Mouse (Mus musculus) forebrain, embryonic 10.5 days (tissue): Measurements from ENCODE around the gene Fgd3. TPM values are rescaled to one million over a fixed set of nuclear protein-coding genes. Genes with fewer than 3 reads are reported as not detected.

Experiments
- DNase-seq: peaks from one replicate; pipeline ENCODE4 v3.0.0-alpha.2; 2017; ENCODE audit warnings: low spot score; ENCODE audit errors: extremely low spot score
- H3K27ac ChIP-seq: fragments of 300-500 bp; sonication (generic); 2 replicates; pipeline ENCODE4 v1.5.1; 2016; ENCODE audit warnings: mild to moderate bottlenecking
- H3K27me3 ChIP-seq: fragments of 300-500 bp; sonication (generic); 2 replicates; pipeline ENCODE4 v1.6.1; 2016; ENCODE audit warnings: mild to moderate bottlenecking; ENCODE audit not compliant: poor library complexity, severe bottlenecking
- H3K36me3 ChIP-seq: fragments of 300-500 bp; sonication (generic); replicated peaks from 2 replicates; pipeline ENCODE4 v1.6.1; 2016; ENCODE audit warnings: mild to moderate bottlenecking, moderate library complexity
- H3K4me1 ChIP-seq: fragments of 300-500 bp; sonication (generic); 2 replicates; pipeline ENCODE4 v1.6.1; 2016
- H3K4me3 ChIP-seq: fragments of 300-500 bp; sonication (generic); 2 replicates; pipeline ENCODE4 v1.5.1; 2016; ENCODE audit warnings: mild to moderate bottlenecking, moderate library complexity
- H3K9me3 ChIP-seq: fragments of 300-500 bp; sonication (generic); 2 replicates; pipeline ENCODE4 v1.6.1; 2016; ENCODE audit warnings: mild to moderate bottlenecking, moderate library complexity
- whole genome bisulfite sequencing: fragments of 180-500 bp; shearing (Covaris S2); methylation state at CpG from one replicate; pipeline ENCODE4 v1.1.7; 2016; 5-methylcytosine and 5-hydroxymethylcytosine counted together
- polyA plus RNA-seq: library from polyadenylated mRNA; unstranded; fragments of >200 nt; fragmentation: Nextera tagmentation; extraction: Ambion mirVana; gene quantifications from 2 replicates; pipeline ENCODE4 v1.2.1, GENCODE M21; 2016

Gene Fgd3
- polyA plus RNA-seq, 1 experiment from 2014 or later = 1.1 TPM

DNA sequence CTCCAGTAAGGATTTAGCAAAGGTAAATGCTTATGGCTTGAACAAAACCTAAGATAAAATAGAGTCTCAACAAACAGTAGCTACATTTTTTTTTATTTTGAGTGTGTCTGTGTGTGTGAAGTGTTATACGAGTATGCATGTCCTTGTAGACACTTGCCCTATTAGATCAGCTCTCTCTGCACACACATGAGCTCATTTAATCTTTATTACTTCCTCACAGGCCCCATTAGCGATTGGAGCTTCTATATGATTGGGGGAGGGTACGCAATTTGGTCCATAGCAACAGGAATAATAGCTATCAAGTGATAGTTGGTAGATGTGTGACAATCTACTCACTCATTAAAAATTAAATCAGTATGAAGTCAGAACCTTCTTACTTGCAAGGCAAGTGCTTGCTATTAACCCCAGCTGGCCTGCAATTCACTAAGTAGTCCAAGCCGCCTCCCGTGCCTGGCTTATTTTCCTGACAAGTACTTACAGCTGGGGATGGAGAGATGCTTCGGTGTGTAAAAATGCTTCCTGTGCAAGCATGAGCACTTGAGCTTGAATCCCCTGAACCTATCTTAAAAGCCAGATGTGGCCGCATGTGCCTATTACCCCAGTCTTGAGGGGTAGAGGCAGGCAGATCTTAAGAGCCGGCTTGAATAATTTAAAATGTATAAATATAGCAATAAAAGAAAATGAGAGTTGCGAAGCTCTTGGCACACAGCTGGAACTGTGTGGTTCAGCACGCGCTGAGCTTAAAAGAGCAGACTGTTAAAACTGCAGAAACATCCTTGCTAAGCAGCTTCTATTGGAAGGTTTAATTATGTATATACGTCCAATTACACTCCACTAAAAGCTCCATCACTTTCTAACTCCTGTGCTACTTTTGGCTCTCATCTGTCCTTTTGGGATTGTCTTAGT is 15.2 kb upstream of the Fgd3 start:
- H3K36me3 ChIP-seq = no peaks in the 10 kb centered on the region
- DNase-seq = no peak
- no peak overlapping the region for H3K4me3 ChIP-seq
- 90% methylated on average over 12 of the region's 12 CpGs for WGBS
- peaks cover 11% of the 10 kb centered on the region for H3K4me1 ChIP-seq
- no peaks in the 10 kb centered on the region for H3K27me3 ChIP-seq
- H3K27ac ChIP-seq = no peak overlapping the region
- H3K9me3 ChIP-seq = no peaks in the 10 kb centered on the region

DNA sequence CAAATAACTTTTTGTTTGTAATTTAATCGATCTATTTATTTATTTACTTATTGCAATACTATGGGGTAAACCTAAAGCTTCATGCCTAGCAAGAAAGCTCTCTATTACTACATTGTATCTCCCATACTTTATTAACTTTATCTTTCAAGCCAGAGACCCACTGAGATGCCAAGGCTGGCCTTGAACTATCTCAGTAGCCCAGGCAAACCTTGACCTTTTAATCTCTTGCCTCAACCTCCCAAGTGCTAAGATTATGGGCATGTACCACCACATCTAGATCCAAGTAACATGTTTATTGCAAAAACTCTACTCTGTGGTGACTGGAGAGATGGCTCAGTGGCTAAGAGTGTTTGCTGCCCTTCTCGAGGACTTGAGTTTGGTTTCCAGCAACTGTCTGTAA is 13.1 kb upstream of the Fgd3 start:
- Histone ChIP-seq H3K36me3 (no peaks in the 10 kb centered on the region), H3K4me3 (no peak overlapping the region), H3K27me3 (no peaks in the 10 kb centered on the region), H3K27ac (no peak overlapping the region), H3K4me1 (peaks cover 8% of the 10 kb centered on the region; the same call in 1 of the 2 replicates), H3K9me3 (no peaks in the 10 kb centered on the region)
- DNase-seq = no peak
- 75% methylated on average over 2 of the region's 2 CpGs for WGBS

DNA sequence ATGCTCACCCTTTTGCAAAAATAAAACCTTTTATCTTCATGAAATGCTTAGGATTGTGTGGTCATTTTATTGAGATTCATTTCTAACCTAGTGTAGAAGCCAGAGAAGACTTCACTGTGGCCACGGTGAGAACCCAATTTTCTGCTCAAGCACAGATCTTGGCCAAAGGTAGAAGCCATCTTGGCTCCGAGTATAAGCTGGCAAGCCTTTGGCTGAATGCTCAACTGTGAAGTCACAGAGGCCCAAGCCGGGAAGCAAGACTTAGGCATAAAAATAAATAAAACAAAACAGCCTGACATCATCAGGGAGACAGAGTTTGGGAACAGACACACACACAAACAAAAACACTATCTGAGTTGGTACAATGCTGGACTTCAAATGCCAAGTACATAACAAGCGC is 8.0 kb upstream of the Fgd3 start:
- Histone ChIP-seq H3K27ac (no peak overlapping the region), H3K4me1 (no peaks in the 10 kb centered on the region), H3K4me3 (no peak overlapping the region), H3K36me3 (no peaks in the 10 kb centered on the region), H3K27me3 (0 out of 2 replicates have a peak, but pooled peaks cover 2% of the 10 kb centered on the region), H3K9me3 (no peaks in the 10 kb centered on the region)
- 80% methylated on average over 4 of the region's 4 CpGs for WGBS
- no peak for DNase-seq

DNA sequence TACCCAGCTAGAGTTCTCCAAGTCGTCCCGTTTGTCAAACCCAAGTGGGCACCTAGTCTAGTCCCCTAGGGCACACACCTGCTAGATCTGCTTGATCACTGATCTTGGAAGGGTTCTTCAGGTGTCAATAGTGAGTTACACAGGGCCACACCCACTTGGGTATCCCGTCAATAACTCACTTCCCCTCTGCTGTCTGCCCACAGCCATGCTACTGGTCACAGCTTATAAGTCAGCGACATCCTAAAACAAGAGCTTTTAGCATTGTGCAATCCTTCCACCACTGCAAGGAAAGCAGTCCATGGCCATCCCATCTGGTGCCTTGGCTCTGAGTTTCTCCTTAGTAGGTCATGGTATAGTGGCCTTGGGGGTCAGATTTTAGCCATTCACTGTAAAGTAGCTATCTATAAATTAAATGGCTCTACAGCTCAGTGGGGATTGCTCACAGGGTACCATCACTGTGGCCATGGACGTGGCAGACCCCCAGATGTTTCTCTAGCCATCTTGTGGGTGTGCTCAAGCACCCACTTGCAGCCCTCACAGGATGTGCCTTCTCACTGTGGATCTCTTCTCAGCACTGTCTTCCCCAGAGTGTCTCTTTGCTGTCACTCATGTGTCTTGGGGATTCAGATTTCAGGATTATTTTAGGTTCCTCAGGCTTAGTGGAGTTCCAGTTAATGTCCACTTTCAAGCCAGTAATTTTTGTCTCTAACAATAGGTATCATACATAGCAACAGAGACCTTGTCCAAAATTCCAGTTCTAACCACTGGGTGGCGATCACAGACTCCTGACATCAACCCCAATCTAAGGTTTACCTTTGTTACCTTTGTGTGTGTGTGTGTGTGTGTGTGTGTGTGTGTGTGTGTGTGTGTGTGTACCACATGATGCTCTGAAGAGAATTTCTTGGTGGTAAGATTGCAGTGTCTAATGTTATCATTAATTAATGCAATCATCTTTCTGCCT is 6.4 kb upstream of the Fgd3 start:
- no peak for DNase-seq
- Histone ChIP-seq H3K9me3 (no peaks in the 10 kb centered on the region), H3K4me1 (peaks cover 6% of the 10 kb centered on the region; the same call in 1 of the 2 replicates), H3K4me3 (no peak overlapping the region), H3K27ac (no peak overlapping the region), H3K27me3 (peaks cover 17% of the 10 kb centered on the region), H3K36me3 (no peaks in the 10 kb centered on the region)
- 62% methylated on average over 6 of the region's 6 CpGs for WGBS

DNA sequence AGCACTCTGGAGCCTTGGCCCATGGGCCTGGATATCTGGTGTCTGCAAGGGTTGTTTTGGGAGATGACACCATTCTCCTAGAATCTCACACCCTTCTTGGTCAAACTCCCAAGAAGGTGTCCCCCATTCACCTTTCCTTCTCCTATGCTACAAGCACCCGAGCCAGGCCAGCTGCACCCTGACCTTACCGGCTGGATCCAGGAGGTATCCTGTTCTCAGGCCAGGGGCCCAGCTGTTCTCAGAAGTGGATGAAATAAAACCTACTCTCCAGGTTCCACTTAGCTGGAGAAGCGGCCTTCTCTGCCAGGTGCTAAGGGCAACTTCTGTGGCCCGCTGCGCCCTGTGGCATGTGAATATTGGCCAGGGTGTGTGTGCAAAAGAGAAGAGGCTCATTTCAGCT is 4.8 kb upstream of the Fgd3 start:
- H3K27ac ChIP-seq = no peak overlapping the region
- H3K27me3 ChIP-seq = peaks cover 29% of the 10 kb centered on the region

DNA sequence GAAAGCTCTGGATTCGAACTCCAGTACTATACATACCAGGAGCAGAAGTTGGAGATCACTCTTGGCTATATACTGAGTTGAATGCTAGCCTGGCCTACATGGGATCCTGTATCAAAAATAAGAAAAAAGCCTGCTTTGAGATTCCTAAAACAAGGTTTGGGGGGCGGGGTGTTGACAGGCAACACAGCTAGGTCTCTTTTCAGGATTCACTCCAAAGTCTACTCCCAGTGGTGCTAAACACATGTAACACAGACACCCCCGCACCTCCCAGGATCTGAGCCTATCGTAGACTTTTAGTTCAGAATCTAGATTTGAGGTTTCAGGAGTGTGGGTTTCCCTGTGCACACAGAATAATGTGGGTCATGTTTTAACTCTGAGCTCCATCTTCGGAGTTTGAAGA is 2.6 kb upstream of the Fgd3 start:
- Histone ChIP-seq H3K36me3 (no peaks in the 10 kb centered on the region), H3K9me3 (no peaks in the 10 kb centered on the region), H3K4me1 (peaks cover 42% of the 10 kb centered on the region), H3K27me3 (peaks cover 48% of the 10 kb centered on the region), H3K4me3 (no peak overlapping the region), H3K27ac (no peak overlapping the region)
- DNase-seq = no peak
- 87% methylated on average over 5 of the region's 5 CpGs for WGBS

More for the DNA sequence above, 4.8 kb upstream of the Fgd3 start:
- Histone ChIP-seq H3K9me3 (no peaks in the 10 kb centered on the region), H3K4me1 (peaks cover 21% of the 10 kb centered on the region), H3K4me3 (no peak overlapping the region), H3K36me3 (no peaks in the 10 kb centered on the region)
- 90% methylated on average over 5 of the region's 5 CpGs for WGBS
- no peak for DNase-seq

DNA sequence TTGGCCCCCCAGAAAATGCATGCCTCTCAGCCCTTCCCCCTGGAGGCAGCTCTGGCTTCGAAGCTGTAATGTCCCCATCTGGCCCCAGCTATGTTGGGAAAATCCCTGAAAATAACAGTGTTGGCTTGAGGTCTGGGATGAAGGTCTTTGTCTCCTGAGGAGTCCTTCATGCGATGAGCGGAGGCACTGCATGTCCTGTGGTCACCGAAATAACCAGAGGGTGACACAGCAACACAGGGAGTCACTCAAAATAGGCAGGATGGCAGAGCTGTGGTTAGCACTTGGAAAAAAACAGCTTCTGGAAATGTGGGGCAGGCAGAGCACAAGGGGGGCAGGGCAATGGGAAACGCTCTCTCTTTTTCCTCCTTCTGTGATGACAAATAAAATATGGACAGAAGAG is 2.1 kb upstream of the Fgd3 start:
- 89% methylated on average over 5 of the region's 5 CpGs for WGBS
- no peak for DNase-seq
- peak overlapping the region; percentile 64; the same call in 1 of the 2 replicates for H3K27ac ChIP-seq
- no peak overlapping the region for H3K4me3 ChIP-seq
- no peaks in the 10 kb centered on the region for H3K36me3 ChIP-seq
- peaks cover 54% of the 10 kb centered on the region for H3K27me3 ChIP-seq
- no peaks in the 10 kb centered on the region for H3K9me3 ChIP-seq
- H3K4me1 ChIP-seq = peaks cover 48% of the 10 kb centered on the region

DNA sequence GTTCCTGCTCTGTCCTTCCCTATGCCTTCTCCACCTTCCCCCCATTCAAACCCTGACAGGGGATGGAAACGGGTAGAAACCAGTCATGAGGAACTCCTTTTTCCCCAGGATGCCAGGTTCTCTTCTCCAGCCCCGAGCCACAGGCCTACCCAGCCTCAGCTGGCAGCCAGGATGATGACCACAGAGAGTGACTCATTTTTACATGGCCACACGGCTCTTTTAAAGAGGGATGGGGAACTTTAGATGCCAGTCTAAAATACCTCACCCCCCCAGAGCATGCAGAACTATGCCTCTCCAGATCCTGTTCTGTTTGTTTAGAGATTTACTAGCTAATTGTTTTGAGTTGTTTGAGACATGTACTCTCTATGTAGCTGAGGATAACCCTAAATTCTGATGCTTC is 1.3 kb upstream of the Fgd3 start:
- Histone ChIP-seq H3K4me3 (no peak overlapping the region), H3K4me1 (peaks cover 55% of the 10 kb centered on the region), H3K9me3 (no peaks in the 10 kb centered on the region), H3K36me3 (no peaks in the 10 kb centered on the region), H3K27me3 (peaks cover 54% of the 10 kb centered on the region), H3K27ac (no peak overlapping the region)
- DNase-seq = no peak
- 82% methylated on average over 3 of the region's 3 CpGs for WGBS

DNA sequence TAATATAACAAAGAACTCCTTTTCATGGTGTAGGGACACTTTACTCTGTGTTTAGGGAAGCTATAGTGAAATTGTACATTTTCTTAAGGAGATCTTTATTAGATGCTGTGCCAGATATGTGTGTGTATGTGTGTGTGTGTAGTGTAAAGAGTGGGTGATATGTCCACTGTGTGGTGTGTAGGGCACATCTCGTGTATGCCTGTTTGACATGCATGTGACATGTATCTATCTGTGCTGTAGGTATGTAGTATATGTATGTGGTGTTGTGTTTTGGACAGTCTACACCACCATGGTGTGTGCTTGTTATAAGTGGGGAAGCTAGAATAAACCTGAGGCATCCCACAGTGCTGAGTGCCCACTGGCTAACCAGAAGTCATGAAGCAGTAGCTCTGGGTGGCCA is 403 bp upstream of the Fgd3 start:
- peak overlapping the region; percentile 51 for H3K4me3 ChIP-seq
- no peak for DNase-seq
- 89% methylated on average over 1 of the region's 1 CpGs for WGBS
- peaks cover 64% of the 10 kb centered on the region for H3K4me1 ChIP-seq
- no peaks in the 10 kb centered on the region for H3K36me3 ChIP-seq
- no peaks in the 10 kb centered on the region for H3K9me3 ChIP-seq
- peaks cover 57% of the 10 kb centered on the region for H3K27me3 ChIP-seq
- peak overlapping the region; percentile 86 for H3K27ac ChIP-seq

DNA sequence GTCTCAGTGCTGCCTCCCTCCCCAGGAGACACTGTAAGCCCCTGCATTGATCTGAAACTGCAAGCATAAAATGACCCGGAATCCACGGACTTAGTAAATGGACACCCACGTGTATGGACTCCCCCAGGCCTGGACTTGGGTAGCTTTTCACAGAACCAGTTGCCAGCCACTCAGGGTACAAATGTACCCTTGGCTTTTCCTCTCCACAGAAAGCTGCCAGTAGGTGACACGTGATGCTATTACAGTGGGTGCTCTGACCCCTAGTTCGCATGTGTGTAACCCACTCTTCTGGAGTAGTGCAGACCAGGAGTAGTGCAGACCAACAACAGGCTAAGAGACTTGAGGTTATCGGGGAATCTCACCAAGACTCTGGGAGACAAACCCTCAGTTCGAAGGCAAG is 2.2 kb downstream of the Fgd3 start:
- H3K4me1 ChIP-seq = peaks cover 67% of the 10 kb centered on the region
- H3K4me3 ChIP-seq = no peak overlapping the region
- H3K27me3 ChIP-seq = peaks cover 70% of the 10 kb centered on the region
- WGBS = 89% methylated on average over 7 of the region's 7 CpGs
- no peaks in the 10 kb centered on the region for H3K9me3 ChIP-seq
- H3K27ac ChIP-seq = 0 out of 2 replicates have a peak overlapping the region, but pooled peaks have one; percentile 54
- H3K36me3 ChIP-seq = peaks cover 10% of the 10 kb centered on the region; the same call in 1 of the 2 replicates
- DNase-seq = no peak

DNA sequence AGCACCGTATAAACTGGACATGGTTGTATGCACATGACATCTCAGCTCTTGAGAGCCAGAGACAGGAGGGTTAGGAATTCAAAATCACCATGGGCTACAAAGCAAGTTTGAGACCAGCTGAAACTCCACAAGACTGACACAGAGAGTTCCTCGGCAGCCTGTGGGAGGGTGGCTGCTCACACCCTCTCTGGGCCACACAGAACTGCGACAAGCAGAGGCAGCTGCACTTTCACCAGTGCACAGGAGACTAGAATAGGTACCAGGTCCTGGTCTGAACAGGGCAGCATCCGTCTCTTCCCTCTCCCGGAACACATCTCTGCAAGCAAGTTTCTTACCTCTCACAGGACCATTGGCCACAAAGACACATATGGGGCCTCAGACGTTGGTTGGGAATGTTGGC is 2.6 kb downstream of the Fgd3 start:
- DNase-seq = no peak
- Histone ChIP-seq H3K36me3 (peaks cover 10% of the 10 kb centered on the region; the same call in 1 of the 2 replicates), H3K27ac (peak overlapping the region; percentile 54; the same call in 1 of the 2 replicates), H3K4me3 (no peak overlapping the region), H3K9me3 (no peaks in the 10 kb centered on the region), H3K27me3 (peaks cover 68% of the 10 kb centered on the region), H3K4me1 (peaks cover 67% of the 10 kb centered on the region)
- WGBS = 82% methylated on average over 6 of the region's 6 CpGs

DNA sequence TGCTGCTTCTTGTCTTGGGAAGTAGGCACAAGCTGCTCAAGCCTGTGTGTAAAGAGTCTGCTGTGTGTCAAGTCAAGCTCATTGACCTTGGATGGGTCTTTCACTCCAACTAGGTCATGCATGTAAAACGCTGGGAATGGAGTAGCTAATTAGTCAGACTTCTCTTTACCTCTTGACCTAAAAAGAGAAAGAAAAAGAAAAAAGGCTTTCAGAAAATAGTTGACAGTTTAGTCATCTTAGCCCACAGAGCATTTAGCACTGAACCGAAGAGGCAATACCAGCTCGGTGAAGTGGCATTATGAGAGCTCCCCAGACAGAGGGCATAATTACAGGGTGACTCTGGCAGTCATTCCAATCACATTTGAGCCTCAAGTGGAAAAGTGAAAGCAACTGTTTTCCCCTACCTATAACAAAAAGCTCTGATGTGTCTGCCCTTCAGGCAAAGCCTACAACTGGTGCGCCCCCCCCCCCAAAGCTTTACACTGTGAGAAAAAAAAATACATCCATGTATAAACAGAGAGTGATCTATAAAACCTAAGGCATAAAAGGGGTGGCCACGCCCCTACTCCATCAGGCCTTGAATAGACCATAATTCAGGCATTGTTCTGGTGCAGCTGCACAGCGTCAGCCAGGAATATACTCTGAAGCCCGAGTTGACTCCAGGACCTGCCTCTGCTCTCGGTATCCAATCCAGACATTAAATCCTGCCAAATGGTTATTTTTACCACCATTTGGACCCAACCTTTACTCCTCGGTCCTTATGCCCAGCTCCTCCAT is 3.5 kb downstream of the Fgd3 start:
- DNase-seq = no peak
- 0 out of 2 replicates have a peak overlapping the region, but pooled peaks have one; percentile 54 for H3K27ac ChIP-seq

More for the DNA sequence above, 3.5 kb downstream of the Fgd3 start:
- peaks cover 10% of the 10 kb centered on the region; the same call in 1 of the 2 replicates for H3K36me3 ChIP-seq
- H3K9me3 ChIP-seq = no peaks in the 10 kb centered on the region
- H3K27me3 ChIP-seq = peaks cover 58% of the 10 kb centered on the region
- 43% methylated on average over 9 of the region's 9 CpGs for WGBS
- peaks cover 61% of the 10 kb centered on the region for H3K4me1 ChIP-seq
- H3K4me3 ChIP-seq = no peak overlapping the region
